Mouse (Mus musculus) CH12.LX (cell line): Measurements from ENCODE around the gene Notum.
A peak's percentile ranks its signal among the peaks of the same experiment; 100 is the strongest.

Experiments
- CHD1 ChIP-seq: IDR thresholded peaks from 2 replicates; pipeline ENCODE4 v1.6.1; 2012; ENCODE audit warnings: low read depth, low read length, improper control_type of control experiment, inconsistent platforms
- CTCF ChIP-seq, 2 experiments: IDR thresholded peaks in 1 of 2; conservative IDR thresholded peaks in 1 of 2; 2 replicates each; pipeline ENCODE4 v1.5.1; 2011 to 2012; ENCODE audit warnings: low read depth in 2 of 2, low read length in 2 of 2, improper control_type of control experiment in 1 of 2, inconsistent platforms in 1 of 2, mild to moderate bottlenecking in 1 of 2, moderate library complexity in 1 of 2
- EP300 ChIP-seq: IDR thresholded peaks from 2 replicates; pipeline ENCODE4 v1.6.1; 2011; ENCODE audit warnings: low read length, improper control_type of control experiment
- GABPA ChIP-seq: IDR thresholded peaks from 2 replicates; pipeline ENCODE4 v1.6.1; 2012; ENCODE audit warnings: low read depth, low read length, improper control_type of control experiment, inconsistent platforms; ENCODE audit not compliant: insufficient replicate concordance
- HCFC1 ChIP-seq: IDR thresholded peaks from 2 replicates; pipeline ENCODE4 v1.6.1; 2012; ENCODE audit warnings: low read depth, mild to moderate bottlenecking, inconsistent platforms, low read length, improper control_type of control experiment
- MAX ChIP-seq: IDR thresholded peaks from 2 replicates; pipeline ENCODE4 v1.6.1; 2011; ENCODE audit warnings: low read length, improper control_type of control experiment
- MAZ ChIP-seq: IDR thresholded peaks from 2 replicates; pipeline ENCODE4 v1.6.1; 2012; ENCODE audit warnings: low read depth, mild to moderate bottlenecking, inconsistent platforms, low read length, improper control_type of control experiment, moderate library complexity
- SIN3A ChIP-seq: IDR thresholded peaks from 2 replicates; pipeline ENCODE4 v1.6.1; 2012; ENCODE audit warnings: low read length, improper control_type of control experiment, inconsistent platforms
- UBTF ChIP-seq: IDR thresholded peaks from 2 replicates; pipeline ENCODE4 v1.6.1; 2012; ENCODE audit warnings: low read depth, mild to moderate bottlenecking, inconsistent platforms, low read length, improper control_type of control experiment, moderate library complexity
- USF1 ChIP-seq: IDR thresholded peaks from 2 replicates; pipeline ENCODE4 v1.6.1; 2014; ENCODE audit warnings: low read depth, mild to moderate bottlenecking, inconsistent platforms, low read length, improper control_type of control experiment
- USF2 ChIP-seq: conservative IDR thresholded peaks from 2 replicates; pipeline ENCODE4 v1.6.1; 2011; ENCODE audit warnings: low read depth, low read length, improper control_type of control experiment
- ZMIZ1 ChIP-seq: IDR thresholded peaks from 2 replicates; pipeline ENCODE4 v1.6.1; 2012; ENCODE audit warnings: low read depth, mild to moderate bottlenecking, inconsistent platforms, low read length, improper control_type of control experiment
- ZNF384 ChIP-seq: IDR thresholded peaks from 2 replicates; pipeline ENCODE4 v1.6.1; 2012; ENCODE audit warnings: low read depth, low read length, improper control_type of control experiment, inconsistent platforms

GRCm38 (mm10) chr11:120648001-120648476, 12.9 kb downstream of the Notum start, which contains the start of gene Myadml2:
- TF ChIP-seq ZMIZ1 (no peak), EP300 (peak; percentile 41; the same call in 1 of the 2 replicates), CHD1 (no peak), MAX (no peak), CTCF (conservative IDR thresholded peaks at IDR 0.05 in 1 of 2, IDR thresholded peaks at IDR 0.05 in 1 of 2; ENCODE audit: low read depth in 2 of 2, low read length in 2 of 2) (peak in 1 of 2 experiments; percentile 42; a peak in 2 of 4 replicates), SIN3A (no peak), GABPA (no peak), USF2 (no peak), UBTF (no peak), USF1 (no peak), MAZ (peak; percentile 79; the same call in 1 of the 2 replicates), HCFC1 (peak; percentile 32; the same call in 1 of the 2 replicates), ZNF384 (no peak)
